Mouse (Mus musculus) midbrain, embryonic 15.5 days (tissue): ENCODE data around the gene Taf5l. TPM values are rescaled to one million over a fixed set of nuclear protein-coding genes. Genes with fewer than 3 reads are reported as not detected.

ENCODE experiments used
- ATAC-seq: fragments of 200-750 bp; cut with Nextera tagmentation; replicated peaks from 2 replicates; pipeline ENCODE4 v1.8.0; 2017; ENCODE audit warnings: moderate TSS enrichment
- H3K27ac ChIP-seq: fragments of 300-500 bp; sonication (generic); 2 replicates; pipeline ENCODE4 v1.5.1; 2015; ENCODE audit warnings: mild to moderate bottlenecking, inconsistent platforms
- H3K27me3 ChIP-seq: fragments of 300-500 bp; sonication (generic); replicated peaks from 2 replicates; pipeline ENCODE4 v1.6.1; 2015; ENCODE audit warnings: inconsistent platforms
- H3K36me3 ChIP-seq: fragments of 300-500 bp; sonication (generic); replicated peaks from 2 replicates; pipeline ENCODE4 v1.6.1; 2015; ENCODE audit warnings: inconsistent platforms
- H3K4me1 ChIP-seq: fragments of 300-500 bp; sonication (generic); 2 replicates; pipeline ENCODE4 v1.6.1; 2015; ENCODE audit warnings: inconsistent platforms
- H3K4me2 ChIP-seq: fragments of 300-500 bp; sonication (generic); 2 replicates; pipeline ENCODE4 v1.6.1; 2015; ENCODE audit warnings: inconsistent platforms, mild to moderate bottlenecking, moderate library complexity
- H3K4me3 ChIP-seq: fragments of 300-500 bp; sonication (generic); 2 replicates; pipeline ENCODE4 v1.5.1; 2015; ENCODE audit warnings: mild to moderate bottlenecking, inconsistent platforms
- H3K9ac ChIP-seq: fragments of 300-500 bp; sonication (generic); 2 replicates; pipeline ENCODE4 v1.6.1; 2015; ENCODE audit warnings: mild to moderate bottlenecking, inconsistent platforms
- H3K9me3 ChIP-seq: fragments of 300-500 bp; sonication (generic); 2 replicates; pipeline ENCODE4 v1.6.1; 2016; ENCODE audit warnings: inconsistent platforms
- WGBS: fragments of 180-500 bp; shearing (Covaris S2); methylation state at CpG from one replicate; pipeline ENCODE4 v1.1.7; 2015; ENCODE audit warnings: mixed read lengths; 5-methylcytosine and 5-hydroxymethylcytosine counted together
- microRNA counts: library from miRNA; unstranded; fragments of <30 nt; microRNA quantifications from one replicate; lab custom pipeline; 2016
- microRNA-seq: library from miRNA; unstranded; fragments of <30 nt; microRNA quantifications from one replicate; pipeline ENCODE4, GENCODE M21; 2016
- polyA plus RNA-seq: library from polyadenylated mRNA; unstranded; fragments of >200 nt; fragmentation: Nextera tagmentation; extraction: Ambion mirVana; gene quantifications from 2 replicates; pipeline ENCODE4 v1.2.1, GENCODE M21; 2015

The Taf5l gene
- polyA plus RNA-seq, 1 experiment from 2014 or later = 24.6 TPM

- Histone ChIP-seq H3K4me2 (peak overlapping the region; percentile 95), H3K9me3 (no peaks in the 10 kb centered on the region), H3K4me1 (peaks cover 16% of the 10 kb centered on the region), H3K27me3 (no peaks in the 10 kb centered on the region), H3K36me3 (peaks cover 15% of the 10 kb centered on the region), H3K27ac (peak overlapping the region; percentile 89), H3K9ac (peak overlapping the region; percentile 91), H3K4me3 (peak overlapping the region; percentile 95)
- 6% methylated on average over 10 of the region's 10 CpGs for WGBS
- ATAC-seq = peak; percentile 55
Observed at GRCm38 (mm10) chr8:123949686-123949986, 71.6 kb downstream of the Taf5l start.

DNA sequence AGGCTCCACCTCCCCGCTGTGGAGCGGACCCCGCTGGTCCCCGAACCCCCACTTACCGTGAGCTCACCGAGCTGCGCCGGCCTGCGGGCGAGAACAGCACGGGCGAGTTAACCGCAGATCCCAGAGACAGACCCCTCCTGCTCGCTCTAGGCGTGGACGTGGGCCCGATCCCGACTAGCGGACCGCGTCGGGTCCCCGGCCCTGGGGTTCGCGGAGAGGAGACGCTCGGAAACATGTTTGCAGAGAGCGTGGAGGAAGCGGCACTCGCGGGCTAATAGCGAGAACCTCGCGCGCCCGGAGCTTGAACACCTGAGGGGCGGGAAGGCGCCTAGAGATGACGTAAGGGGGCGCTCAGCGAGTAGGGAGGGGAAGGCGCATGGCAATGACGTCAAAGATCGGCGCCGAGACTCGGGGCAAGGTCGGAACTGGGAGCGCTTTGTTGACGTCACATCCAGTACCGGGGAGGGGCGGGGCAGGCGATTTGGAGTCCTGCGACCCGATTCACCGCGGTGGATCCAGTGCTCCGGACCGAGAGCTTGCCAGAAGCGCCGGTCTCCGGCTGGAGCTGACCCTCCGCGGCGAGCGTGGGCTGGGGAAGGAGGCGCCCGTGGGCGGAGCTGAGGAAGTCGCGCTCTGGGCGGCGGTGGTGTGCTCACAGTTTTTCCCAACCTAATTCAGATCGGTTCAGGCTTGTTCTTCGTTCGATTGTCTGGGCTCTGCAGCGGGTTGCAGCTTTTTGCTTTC is 72.1 kb downstream of the Taf5l start, which contains the start of gene Nup133:
Nup133 (minus strand) TSS at position 324 of the 744 bp plus-strand sequence.
- under 1% methylated on average over 76 of the region's 77 CpGs for WGBS
- Histone ChIP-seq H3K27ac (peak within 1 kb of the TSS; percentile 89), H3K4me3 (peak within 1 kb of the TSS; percentile 95), H3K4me2 (peak within 1 kb of the TSS; percentile 95), H3K36me3 (peaks cover 15% of the 10 kb centered on the region), H3K4me1 (peaks cover 16% of the 10 kb centered on the region), H3K27me3 (no peaks in the 10 kb centered on the region), H3K9me3 (no peaks in the 10 kb centered on the region), H3K9ac (peak within 1 kb of the TSS; percentile 91)
- peak; percentile 87 for ATAC-seq

MicroRNAs encoded within 50 kb of the gene (microRNA counts, 519-probe panel; counts per million panel counts)
- 2,564 counts per million, percentile 52 among the panel's probes with 10 or more counts for microRNA mmu-miR-1967 (lab: Ali Mortazavi, UCI)

Small RNA genes within 50 kb of the gene (microRNA-seq; reads per million reads assigned to microRNA genes)
- not detected for gene Mir1967

Other genes with a start within 250 kb of the Taf5l start
- gene Rab4a, start 215.4 kb downstream of the Taf5l start, polyA plus RNA-seq = 73.5 and 76.3 TPM in 2 replicates
- gene Ccsap, start 161.2 kb downstream of the Taf5l start, polyA plus RNA-seq = 5.4 and 6.0 TPM in 2 replicates
- 6.6 TPM in 2 replicates for gene Acta1, start 126.6 kb downstream of the Taf5l start, polyA plus RNA-seq
- gene Nup133, start 72.1 kb downstream of the Taf5l start, polyA plus RNA-seq = 22.8 and 22.9 TPM in 2 replicates
- 15.6 and 16.8 TPM in 2 replicates for gene Abcb10, start 38.3 kb downstream of the Taf5l start, polyA plus RNA-seq
- 3.5 and 4.1 TPM in 2 replicates for gene Urb2, start 111 bp upstream of the Taf5l start, polyA plus RNA-seq
- gene Galnt2, start 210.0 kb upstream of the Taf5l start, polyA plus RNA-seq = 67.4 and 78.1 TPM in 2 replicates